Mouse (Mus musculus): Measurements from ENCODE around the gene Acyp1.

The Acyp1 gene

DNA sequence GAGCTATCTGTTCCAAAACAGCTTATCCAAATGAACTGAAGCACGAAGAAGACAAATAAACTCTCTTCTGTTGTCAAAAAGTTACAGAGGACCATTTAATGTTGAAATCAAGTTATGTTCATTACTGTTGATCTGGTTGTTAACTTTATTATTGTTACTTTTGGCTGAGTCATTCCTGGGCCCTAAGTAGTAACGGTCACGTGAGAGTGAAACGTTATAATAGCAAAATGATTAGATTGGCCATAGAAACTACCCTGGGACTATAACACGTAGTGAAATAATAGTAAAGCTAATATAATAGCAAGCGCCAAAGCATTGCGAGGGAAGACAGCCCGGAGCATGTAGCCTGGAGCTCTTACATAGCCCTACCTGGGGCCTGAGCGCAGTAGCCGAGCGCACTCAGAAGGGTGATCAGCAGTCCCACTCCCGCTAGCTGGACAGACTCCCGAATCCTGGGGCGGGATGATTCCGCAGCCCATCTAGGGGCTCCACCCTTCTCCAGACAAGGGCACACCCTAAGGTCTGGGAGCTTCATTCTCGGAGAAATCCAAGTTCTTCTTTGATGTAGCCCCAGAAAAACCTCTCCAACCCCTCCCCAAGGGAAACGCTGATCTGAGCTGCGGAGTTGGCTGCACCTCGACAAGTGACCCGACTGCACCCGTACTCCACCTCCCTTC is at the start of gene Acyp1:
Gene Acyp1 (minus strand): TSS at position 630 of the 677 bp plus-strand sequence.
- peak; percentile 42 for DNase-seq (ENCODE audit: low read depth)

DNA sequence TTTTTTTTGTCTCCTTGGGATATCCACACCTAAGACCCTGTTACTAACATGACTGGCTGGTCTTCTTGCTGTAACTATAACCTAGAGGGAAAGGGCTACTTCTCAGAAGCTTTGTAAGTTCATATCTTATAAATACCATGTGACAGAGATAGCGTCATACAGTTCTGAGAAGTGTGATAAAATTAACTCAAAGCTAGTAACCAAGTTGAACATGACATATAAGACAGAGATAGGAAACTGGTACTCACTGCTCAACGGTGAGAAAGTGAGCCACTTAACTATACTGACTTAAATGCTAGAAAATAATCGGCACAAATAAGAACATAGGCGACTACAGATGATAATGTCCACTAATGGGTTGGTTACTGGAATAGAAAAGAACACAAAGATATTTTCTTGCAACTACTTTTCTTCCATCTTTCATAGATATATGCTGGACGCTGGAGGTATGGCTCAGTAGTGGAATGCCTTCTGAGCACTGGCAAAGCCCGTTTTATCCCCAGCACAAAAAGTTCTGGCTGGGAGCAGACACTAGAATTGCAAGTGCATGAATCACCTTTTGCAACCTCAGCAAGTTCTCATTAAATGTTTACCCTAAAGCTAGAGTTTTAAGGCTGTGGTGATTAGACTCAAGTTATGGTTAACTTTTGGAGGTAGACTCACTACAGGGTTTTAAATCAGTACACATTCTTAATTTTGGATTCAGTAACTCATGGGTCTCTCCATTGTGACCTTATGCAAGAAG is 49.5 kb upstream of the Acyp1 start:
- peak; percentile 69 for DNase-seq (ENCODE audit: low read depth)

DNA sequence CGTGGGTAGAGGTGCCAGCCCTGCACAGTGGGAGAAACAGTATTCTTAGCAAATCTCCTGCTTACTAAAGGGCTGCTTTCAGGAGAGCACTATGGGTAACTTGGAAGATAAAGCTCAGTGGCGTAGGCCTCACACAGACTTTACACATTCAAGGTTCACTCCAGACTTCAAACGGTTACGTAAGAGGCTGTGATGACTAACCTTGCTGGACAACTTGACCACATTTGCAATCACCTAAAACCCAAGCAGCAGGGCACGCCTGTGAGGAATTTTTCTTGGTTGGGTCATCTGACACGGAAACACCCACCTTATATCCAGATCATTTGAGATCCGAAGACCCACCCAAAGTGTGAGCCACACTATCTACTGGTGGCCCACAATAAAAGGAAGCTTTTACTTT is 41.9 kb upstream of the Acyp1 start:
- DNase-seq (ENCODE audit: low read depth), result peak; percentile 74

DNA sequence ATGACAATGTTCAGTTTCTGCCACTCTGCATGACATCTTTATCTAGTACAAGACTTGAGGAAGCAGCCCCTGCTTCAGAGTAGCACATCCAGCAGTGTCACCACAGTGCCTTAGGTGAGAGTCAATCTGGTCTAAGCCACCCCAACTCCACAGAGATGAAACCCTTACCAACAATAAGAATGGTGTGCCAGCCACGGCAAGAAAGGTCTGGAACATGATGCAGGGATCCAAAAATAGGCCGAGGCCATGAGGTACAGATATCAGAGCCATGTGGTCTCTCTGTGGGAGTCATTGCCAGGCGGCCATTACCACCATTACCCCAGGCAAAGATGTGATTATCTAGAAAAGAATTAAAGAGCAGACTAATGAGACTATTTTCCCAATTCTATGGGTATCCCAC is 20.4 kb upstream of the Acyp1 start:
- no peak for DNase-seq (ENCODE audit: low read depth)

DNA sequence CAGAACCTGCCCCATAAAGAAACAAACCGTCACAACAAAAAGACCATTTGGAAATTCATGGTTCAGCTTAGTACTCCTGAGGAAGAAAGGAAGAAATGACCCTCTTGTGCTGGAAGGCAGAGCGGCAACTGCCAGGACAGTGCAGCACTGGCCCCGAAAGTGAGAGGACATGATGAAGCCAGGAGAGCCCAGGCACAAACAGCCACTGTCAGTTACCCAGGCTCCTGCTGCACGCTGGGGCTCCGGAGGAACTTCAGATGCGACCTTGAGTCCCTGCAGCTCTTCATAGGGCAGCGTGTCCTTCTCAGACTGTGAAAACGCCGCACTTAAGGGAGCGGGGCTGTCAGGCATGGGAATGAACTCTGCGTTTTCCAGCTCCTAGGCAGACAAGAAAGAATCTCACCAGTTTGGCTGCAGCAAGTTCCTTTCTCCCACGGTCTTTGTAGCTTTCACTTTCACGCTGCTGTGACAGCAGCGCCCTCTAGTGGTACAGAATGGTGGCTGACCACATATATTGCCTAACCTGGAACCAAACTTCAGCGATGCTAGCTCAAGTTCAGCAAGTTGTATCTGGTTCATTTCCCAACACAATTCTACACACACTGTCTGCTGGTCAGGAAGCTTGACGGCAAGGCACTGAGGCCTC is 17.1 kb upstream of the Acyp1 start:
- peak; percentile 97 for DNase-seq (ENCODE audit: low read depth)

DNA sequence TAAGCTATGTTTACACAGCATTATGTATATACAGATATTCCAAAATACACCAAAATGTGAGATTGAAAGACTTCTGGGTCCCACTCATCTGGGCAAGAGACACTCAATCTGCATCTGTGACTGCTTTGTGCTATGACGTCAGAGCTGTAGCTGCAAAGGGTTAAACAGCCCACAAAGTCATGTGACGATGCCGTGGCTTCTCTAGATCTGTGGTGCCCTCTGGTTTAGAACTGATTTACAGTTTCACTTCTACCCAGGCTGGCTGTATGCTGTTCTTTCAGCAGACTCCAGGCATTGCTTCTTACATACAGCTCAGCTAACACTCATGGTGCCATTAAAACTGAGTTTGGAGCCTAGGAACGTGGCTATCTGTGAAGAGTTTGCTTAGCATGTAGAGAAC is 16.5 kb upstream of the Acyp1 start:
- no peak for DNase-seq (ENCODE audit: low read depth)

DNA sequence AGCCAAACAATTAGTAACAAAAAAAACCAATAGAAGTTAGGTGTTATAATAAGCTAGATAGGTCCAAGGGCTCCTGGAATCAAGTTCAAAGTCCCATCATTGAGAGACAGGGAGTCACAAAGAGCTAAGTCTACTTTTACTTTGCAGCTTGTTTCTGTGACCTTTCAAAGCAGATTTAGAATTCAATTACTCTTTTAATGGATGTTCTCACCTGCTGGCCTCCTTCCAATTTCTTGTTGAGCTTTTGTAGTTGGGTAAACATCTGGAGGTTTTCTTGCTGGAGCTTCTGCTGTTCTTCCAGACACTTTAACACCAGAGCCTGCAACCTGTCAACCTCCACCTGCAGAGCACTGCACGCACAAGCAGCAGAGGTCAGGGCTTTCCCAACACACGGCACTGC is 15.0 kb upstream of the Acyp1 start:
- no peak for DNase-seq (ENCODE audit: low read depth)

DNA sequence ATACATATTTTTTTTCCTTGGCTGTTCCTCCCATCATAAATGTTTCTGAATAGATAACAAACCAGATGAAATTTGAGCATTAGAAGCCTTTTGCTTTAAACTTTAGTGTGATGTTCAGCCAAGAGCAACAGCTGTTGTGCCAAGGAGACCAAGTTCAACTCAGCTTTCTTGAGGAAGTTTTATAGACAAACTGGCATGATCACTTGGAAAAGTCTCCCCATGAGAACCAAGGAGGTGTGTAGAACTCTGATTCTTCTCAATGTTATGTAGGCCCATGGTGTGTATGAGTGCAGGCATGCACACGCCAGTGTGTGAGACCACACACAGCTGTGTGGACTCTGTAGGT is 10.6 kb upstream of the Acyp1 start:
- DNase-seq (ENCODE audit: low read depth), result no peak

DNA sequence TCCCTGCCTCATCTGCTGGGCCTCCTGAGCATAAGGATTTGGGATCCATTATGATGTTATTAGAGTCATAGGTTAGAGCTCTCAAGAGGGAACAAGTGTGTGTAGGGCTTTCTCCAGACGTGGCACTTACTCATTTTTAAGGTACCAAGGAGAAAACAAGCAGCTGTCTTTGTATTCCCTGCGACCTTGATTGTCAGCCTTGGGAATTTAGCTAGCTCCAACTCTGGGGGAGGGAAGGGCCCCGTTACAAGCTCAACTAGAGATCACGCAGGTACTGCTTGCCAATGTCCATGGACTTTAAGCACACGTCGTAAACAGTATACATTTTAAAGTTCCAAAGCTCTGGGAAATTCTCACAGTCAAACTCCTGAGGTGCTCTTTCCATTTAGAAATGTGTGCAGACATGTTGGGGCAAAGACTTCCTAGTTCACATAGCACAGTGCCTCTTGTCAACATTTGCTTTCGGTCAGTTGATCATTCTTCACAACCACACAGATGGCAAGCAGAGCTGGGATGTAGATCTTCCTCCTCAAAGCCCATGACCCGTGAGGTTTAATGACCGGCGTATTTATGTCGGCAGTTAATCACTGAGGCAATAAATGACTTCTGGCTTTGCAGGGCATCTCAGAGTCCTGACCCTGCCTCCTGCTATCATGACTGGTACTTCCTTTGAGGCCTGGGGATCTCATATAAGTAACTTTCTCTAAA is 10.0 kb upstream of the Acyp1 start:
- no peak for DNase-seq (ENCODE audit: low read depth)

DNA sequence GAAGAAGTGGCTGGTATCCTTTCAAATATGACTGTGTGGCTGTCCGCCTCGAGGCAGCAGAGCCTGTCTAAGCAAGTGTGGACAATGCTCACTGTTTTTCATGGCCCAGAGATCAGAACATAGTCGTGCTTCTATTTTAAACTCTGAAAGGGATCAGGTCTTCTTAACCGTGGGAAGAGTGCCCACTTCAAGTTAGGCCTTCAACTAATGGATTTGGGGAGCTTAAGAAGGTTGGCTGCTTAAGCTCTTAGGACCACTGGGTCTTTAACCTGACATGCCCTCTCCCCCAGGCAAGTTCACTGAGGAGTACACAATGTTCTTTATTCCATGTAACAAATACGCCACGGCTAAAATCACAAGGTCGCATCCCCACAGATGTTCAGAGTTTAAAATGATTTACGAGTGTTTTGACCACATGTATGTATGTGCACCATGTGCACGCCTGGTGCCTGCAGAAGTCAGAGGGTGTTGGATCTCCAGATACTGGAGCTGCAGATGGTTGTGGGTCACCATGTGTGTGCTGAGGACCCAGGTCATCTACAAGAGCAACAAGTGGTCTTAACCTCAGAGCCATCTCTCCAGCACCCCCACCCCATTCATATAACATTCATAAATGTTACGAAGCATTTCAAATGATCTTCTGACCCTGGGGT is 9.2 kb upstream of the Acyp1 start:
- DNase-seq (ENCODE audit: low read depth), result no peak

DNA sequence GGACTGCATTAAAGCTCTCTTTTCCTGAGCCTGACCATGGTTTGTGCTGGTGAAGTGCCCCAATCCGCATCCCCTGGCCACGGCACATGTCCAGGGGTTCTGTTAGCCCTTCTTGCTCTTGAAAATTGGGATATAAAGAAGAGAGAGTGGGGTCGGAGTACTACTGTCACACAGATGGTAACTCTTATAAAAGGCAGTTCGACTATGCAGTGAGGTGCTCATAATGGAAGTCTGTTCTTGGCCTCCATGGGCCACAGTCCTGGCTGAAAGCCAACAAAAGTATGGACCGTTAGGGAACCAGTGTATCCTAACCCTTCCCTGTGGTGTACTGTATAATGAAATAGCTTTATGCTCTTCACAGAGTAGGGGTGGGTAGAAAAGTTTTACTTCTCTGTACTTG is 8.7 kb upstream of the Acyp1 start:
- no peak for DNase-seq (ENCODE audit: low read depth)

DNA sequence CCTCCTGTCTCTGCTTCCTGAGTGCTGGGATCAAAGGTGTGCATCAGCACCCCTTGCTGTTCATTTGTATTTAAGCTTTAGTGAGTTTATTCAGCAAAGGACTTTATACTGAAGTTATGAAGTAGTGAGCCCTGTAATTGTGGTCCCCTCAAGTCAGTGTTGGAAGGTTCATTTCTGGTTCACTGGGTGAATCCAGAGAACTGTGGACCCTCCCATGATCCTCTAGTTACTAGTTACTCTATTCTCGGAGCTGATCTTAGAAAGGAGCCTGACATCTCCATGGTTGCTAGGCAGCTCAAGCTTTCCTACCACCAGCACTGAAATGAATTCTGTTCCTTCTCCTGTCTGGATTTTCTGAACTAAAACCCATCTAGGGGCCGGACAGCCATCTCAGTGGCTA is 7.3 kb upstream of the Acyp1 start:
- DNase-seq (ENCODE audit: low read depth), result no peak

DNA sequence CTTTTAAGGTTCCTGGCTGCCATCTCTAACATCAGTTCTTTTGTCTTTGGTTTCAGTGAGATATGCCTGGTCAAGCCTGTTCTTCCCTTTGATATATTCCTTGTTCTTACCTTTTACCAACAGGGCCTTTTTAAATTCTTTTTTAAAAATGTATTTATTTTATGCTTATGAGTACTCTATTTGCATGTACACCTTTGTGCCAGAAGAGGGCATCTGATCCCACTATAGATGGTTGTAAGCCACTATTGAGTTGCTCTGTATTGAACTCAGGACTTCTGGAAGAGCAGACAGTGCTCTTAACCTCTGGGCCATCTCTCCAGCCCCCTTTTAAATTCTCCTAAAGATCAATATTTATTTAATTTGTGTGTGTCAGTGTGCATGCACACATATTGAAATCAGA is 4.7 kb upstream of the Acyp1 start:
- DNase-seq (ENCODE audit: low read depth), result no peak

DNA sequence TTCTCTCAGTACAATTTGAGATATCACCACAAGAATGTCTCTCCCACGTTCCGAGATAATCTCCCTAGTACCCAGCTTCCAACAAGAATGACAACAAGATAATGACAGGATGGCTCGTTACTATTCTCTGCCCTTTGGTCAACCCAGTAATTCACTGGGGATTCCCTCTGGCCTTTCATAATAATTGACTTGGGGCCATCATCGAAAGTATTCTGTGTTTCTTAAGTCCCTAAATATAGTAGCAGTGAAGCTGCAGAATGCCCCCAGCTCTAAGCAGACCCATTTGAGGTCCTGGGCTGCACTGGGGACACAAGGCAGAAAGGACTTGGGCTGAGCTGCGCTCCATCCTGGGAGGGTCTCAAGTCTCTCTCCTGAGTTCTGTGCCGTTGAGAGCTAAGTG is 4.0 kb upstream of the Acyp1 start:
- DNase-seq (ENCODE audit: low read depth), result no peak

DNA sequence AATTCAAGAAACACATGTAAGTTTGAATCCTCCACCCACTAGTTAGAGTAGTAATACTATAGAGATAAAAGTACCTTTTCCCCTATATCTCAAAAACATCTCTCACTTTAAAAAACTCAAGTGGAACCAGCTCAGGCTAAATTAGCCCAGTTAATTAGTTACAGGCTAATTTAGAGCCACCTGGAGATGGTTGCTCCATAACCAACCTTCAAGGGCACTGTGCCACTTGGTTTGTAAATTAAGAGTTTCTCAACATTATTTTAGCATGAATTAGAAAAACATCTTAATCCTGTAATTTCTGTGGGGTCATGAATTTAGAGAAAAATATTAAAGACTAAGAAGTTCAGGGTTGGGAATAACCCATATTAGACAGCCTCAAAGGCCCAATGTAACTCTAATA is 3.3 kb upstream of the Acyp1 start:
- no peak for DNase-seq (ENCODE audit: low read depth)

DNA sequence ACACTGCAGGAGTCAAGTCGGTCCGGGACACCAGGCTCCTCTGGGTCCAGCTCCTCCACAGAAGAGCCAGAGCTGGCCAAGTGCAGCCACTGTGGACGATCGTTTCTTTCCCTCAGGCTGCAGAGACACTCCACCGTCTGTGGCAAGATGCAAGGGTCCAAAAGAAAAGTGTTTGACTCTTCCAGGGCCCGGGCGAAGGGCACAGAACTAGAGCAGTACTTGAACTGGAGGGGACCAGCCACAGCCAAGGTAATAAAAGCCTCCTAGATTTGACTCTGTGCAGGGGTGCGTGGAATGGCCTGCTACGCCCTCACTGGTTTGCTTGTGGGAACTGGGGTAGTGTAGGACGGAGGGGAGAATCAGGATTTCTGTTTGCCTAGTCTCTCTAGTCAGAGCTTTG is 2.4 kb upstream of the Acyp1 start:
- DNase-seq (ENCODE audit: low read depth), result no peak

DNA sequence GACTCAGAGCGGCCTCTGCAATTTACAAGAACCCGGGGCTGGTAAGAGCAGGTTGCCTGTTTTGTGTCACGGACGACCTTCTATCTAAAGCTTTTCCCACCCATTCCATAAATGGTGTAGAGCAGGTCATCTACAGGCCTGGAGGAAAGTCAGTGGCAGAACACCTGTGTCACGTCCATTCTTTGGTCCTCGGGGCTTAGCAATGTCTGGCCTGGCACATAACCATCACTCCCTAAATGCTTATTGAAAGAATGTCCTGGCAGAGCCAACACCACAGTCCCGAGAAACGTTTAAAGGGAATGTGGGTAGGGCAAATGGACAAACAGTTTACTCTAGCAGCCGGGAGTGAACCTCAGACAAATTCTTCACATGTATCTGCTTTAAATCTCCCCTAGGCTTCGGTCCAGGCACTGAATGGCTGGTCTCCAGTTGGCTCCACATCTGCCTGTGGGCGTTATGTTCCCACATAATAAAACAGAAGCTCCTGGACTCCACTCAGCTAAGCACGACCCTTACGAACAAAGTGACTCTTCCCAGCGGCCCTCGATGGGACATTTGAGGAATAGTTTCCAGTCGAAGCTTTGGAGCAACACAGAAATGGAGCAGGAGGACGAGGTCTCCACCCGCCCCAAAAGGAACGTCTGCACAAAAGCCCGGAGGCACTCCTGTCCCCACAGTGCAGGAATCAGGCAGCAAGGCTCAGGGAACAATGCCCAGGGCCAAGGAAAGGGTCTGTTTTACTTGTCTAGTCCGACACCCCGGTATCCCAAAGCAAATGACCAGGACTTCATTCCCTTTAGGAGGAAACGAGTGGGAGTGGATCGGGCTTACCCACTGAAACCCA is 1.1 kb upstream of the Acyp1 start:
- DNase-seq (ENCODE audit: low read depth), result peak; percentile 85

DNA sequence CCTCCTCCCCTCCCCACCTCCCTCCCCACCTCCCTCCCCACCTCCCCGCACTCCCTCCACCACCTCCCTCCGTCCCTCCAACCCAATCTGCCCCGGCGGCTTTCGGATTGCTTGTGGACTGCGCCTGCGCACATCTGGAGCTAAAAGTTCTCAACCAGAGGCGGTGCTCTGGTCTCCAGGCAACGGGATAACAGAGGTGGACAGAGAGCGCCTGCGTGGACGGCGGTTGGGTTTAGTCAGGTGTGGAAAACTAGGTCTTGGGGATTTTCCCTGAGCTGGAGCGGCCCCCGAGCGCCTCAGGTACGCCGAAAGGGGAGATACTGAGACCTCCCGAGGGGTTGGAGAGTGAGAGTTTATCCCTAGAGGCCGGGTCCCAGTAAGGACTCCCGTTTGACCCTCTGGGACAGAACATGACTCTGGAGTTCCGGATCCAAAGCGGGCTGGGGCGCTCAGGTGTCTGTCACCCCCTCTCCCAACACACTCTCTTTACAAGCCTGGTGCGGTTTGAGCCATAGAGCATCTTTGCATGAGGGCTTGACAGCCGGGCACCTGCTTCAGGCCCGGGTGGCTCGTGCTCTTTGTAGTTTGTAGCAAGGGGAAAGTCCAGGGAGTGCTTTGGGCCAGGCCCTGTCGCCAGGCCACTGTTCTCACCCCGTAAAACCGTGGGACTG is 383 bp upstream of the Acyp1 start, which contains the start of gene Zc2hc1c:
Gene Zc2hc1c (plus strand): TSS at position 106 of the 671 bp plus-strand sequence.
- DNase-seq (ENCODE audit: low read depth), result peak; percentile 92

DNA sequence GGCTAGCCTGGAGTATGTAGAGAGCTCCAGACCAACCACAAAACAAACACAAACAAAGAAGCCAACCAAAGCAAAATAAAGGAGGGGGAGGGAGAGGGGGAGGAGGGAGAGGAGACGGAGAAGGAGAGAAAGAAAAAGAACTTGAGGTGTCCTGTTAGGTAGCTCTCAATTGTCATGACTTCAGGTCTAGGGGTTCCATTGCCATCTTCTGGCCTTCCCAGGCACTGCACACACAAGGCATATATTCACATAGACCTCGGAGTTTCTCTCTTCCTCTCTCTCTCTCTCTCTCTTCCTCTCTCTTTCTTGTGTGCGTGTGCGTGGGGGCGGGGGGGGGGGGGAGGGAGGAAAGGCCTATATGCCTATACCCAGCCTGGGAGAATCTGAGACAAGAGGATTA is 1.3 kb downstream of the Acyp1 start:
- peak; percentile 51 for DNase-seq (ENCODE audit: low read depth)

DNA sequence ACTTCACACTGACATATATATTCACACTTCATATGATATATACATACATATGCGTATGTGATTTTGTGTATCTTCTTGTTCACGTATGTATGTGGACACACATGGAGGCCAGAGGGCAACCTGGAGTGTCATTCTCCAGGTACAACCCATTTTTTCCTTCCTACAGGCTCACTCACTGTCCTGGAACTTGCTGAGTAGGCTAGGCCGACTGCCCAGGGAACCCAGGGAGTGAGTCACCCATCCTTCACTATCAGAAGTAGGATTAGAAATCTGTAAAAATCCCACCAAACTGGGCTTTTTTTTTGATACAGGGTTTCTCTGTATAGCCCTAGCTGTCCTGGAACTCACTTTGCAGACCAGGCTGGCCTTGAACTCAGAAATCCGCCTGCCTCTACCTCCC is 3.2 kb downstream of the Acyp1 start:
- peak; percentile 67 for DNase-seq (ENCODE audit: low read depth)

DNA sequence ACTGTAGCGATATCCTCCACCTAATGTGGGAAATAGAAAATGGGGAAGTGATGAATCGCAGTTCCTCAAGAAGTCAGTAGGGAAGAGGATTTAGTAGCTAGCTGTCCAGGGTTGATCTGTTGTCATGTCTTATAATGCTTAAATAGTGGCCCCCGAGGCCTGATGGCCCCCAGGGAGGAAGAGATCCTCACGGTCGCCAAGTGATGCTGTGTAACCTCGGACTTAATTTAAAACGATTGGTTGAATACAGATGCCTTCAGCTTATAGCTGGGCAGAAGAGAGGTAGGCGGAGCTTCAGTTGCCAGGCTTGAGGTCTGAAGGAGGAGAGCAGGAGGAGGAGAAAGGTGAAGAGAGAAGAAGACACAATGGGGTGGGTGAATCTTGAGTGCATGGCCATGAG is 3.9 kb downstream of the Acyp1 start:
- DNase-seq (ENCODE audit: low read depth), result no peak

Data from NIH3T3 (cell line).